Mouse (Mus musculus) neural tube, embryonic 15.5 days (tissue): ENCODE measurements at regions not wholly inside any gene's neighbourhood (a gene's known extent, or its start where the extent isn't known, plus 50 kb on each side); places are given as distances from the start of the nearest gene placed in this dataset.

Experiments used
- ATAC-seq: fragments of 200-750 bp; cut with Nextera tagmentation; 2 replicates; pipeline ENCODE4 v1.8.0; 2017; ENCODE audit warnings: mild to moderate bottlenecking, moderate TSS enrichment, moderate library complexity; ENCODE audit not compliant: low FRiP score
- H3K27ac ChIP-seq: fragments of 300-500 bp; sonication (generic); replicated peaks from 2 replicates; pipeline ENCODE4 v1.5.1; 2015; ENCODE audit warnings: mild to moderate bottlenecking, inconsistent platforms
- H3K27me3 ChIP-seq: fragments of 300-500 bp; sonication (generic); replicated peaks from 2 replicates; pipeline ENCODE4 v1.6.1; 2015; ENCODE audit warnings: inconsistent platforms
- H3K36me3 ChIP-seq: fragments of 300-500 bp; sonication (generic); 2 replicates; pipeline ENCODE4 v1.6.1; 2015; ENCODE audit warnings: inconsistent platforms
- H3K4me1 ChIP-seq: fragments of 300-500 bp; sonication (generic); 2 replicates; pipeline ENCODE4 v1.6.1; 2015; ENCODE audit warnings: inconsistent platforms
- H3K4me2 ChIP-seq: fragments of 300-500 bp; sonication (generic); 2 replicates; pipeline ENCODE4 v1.6.1; 2015; ENCODE audit warnings: inconsistent platforms, mild to moderate bottlenecking, moderate library complexity
- H3K4me3 ChIP-seq: fragments of 300-500 bp; sonication (generic); replicated peaks from 2 replicates; pipeline ENCODE4 v1.5.1; 2015; ENCODE audit warnings: mild to moderate bottlenecking, inconsistent platforms
- H3K9ac ChIP-seq: fragments of 300-500 bp; sonication (generic); replicated peaks from 2 replicates; pipeline ENCODE4 v1.6.1; 2015; ENCODE audit warnings: mild to moderate bottlenecking, inconsistent platforms
- H3K9me3 ChIP-seq: fragments of 300-500 bp; sonication (generic); replicated peaks from 2 replicates; pipeline ENCODE4 v1.6.1; 2016; ENCODE audit warnings: inconsistent platforms
- WGBS: fragments of 180-500 bp; shearing (Covaris S2); methylation state at CpG from one replicate; pipeline ENCODE4 v1.1.7; 2015; ENCODE audit warnings: mixed read lengths; 5-methylcytosine and 5-hydroxymethylcytosine counted together

DNA sequence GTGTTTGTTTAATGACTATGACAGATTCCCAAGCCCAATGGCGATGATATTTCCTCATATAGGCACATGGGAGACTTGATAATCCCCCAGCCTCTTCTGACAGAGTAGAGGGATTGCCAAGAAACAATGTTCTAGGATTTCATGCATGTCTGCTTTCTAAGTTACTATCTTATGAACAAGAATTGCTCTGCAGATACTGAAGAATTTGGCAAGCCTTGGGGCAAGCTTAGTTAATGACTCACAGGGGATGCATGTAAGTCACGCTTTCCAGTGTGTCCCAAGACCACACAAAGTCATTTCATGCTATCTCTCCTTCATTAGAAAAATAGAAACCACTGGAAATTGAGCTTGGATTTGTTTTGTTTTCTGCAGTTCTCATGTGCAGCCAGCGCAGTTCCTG lies 376.2 kb downstream of the Dcdc2c start:
- WGBS, result 68% methylated on average over 3 of the region's 3 CpGs
- H3K4me2 ChIP-seq, result no peak overlapping the region
- H3K9ac ChIP-seq, result no peak overlapping the region
- H3K9me3 ChIP-seq, result no peaks in the 10 kb centered on the region
- no peaks in the 10 kb centered on the region for H3K36me3 ChIP-seq
- no peak for ATAC-seq
- no peak overlapping the region for H3K27ac ChIP-seq
- no peaks in the 10 kb centered on the region for H3K27me3 ChIP-seq
- no peaks in the 10 kb centered on the region for H3K4me1 ChIP-seq
- no peak overlapping the region for H3K4me3 ChIP-seq

DNA sequence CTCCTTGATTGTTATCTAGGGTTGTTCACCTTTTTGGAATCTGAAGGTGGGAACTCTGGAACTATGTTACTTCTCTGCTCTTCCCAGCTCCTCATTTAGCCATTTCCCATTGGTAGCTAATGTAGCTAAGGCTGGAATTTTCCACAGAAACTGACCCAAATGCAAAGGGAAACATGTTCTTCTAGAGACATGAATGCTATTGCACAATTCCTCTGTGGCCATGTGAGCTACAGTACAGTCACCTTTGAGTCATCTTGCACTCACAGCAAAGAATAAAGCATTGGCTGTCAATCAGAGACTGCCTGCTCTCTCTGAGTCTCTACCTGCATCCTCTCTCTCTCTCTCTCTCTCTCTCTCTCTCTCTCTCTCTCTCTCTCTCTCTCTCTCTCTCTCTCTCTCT lies 378.1 kb downstream of the Dcdc2c start:
- no peaks in the 10 kb centered on the region for H3K9me3 ChIP-seq
- no peak for ATAC-seq

DNA sequence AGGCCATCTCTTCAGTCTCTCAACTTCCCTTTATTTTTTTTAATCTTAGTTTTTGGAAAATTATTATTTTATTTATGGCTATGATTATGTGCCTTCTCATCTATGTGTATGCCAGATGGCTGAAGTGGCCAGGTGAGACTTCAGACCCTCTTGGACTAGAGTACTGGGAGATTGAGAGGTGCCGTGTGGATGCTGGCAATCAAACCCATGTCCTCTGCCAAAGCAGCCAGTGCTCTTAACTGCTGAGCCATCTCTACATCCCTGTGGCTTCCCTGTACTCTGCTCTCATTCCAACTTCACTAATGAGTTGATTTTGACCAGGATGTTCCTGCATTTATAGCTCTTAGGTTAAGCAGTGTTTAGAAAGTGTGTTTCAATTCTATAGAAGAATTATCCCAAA lies 393.4 kb downstream of the Dcdc2c start:
- no peak overlapping the region for H3K4me2 ChIP-seq
- H3K9me3 ChIP-seq, result no peaks in the 10 kb centered on the region
- H3K9ac ChIP-seq, result no peak overlapping the region
- H3K4me3 ChIP-seq, result no peak overlapping the region
- H3K36me3 ChIP-seq, result no peaks in the 10 kb centered on the region
- no peak for ATAC-seq
- H3K4me1 ChIP-seq, result no peaks in the 10 kb centered on the region
- 91% methylated on average over 1 of the region's 1 CpGs for WGBS
- H3K27ac ChIP-seq, result no peak overlapping the region
- H3K27me3 ChIP-seq, result no peaks in the 10 kb centered on the region

More for the DNA sequence above, 378.1 kb downstream of the Dcdc2c start:
- no peak overlapping the region for H3K9ac ChIP-seq
- H3K4me1 ChIP-seq, result no peaks in the 10 kb centered on the region
- no peak overlapping the region for H3K4me2 ChIP-seq
- H3K27me3 ChIP-seq, result no peaks in the 10 kb centered on the region
- H3K27ac ChIP-seq, result no peak overlapping the region
- no peak overlapping the region for H3K4me3 ChIP-seq
- no peaks in the 10 kb centered on the region for H3K36me3 ChIP-seq

DNA sequence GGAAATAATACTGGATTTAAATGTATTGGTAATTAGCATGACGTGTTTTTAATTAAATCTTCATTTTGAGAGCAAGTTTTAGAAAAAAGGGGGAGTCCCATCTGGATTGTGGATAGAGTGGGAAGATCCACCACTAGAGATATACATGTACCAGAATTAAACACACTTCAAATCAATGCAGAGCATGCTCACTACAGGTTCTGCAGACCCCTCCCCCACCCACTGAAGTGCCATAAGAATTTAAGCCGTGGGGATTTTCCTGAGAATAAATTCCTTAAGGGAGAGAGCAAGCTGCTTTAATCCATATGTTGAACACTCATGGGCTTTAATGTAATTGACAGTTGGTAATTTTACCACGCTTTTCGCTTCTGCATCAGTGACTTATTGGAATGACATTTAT lies 401.4 kb downstream of the Dcdc2c start:
- H3K9me3 ChIP-seq, result no peaks in the 10 kb centered on the region
- H3K4me2 ChIP-seq, result no peak overlapping the region
- H3K4me1 ChIP-seq, result 0 out of 2 replicates have a peak, but pooled peaks cover 3% of the 10 kb centered on the region
- H3K36me3 ChIP-seq, result no peaks in the 10 kb centered on the region
- H3K27ac ChIP-seq, result no peak overlapping the region
- H3K27me3 ChIP-seq, result no peaks in the 10 kb centered on the region
- no peak for ATAC-seq
- WGBS, result 50% methylated on average over 4 of the region's 4 CpGs
- H3K9ac ChIP-seq, result no peak overlapping the region
- H3K4me3 ChIP-seq, result no peak overlapping the region

DNA sequence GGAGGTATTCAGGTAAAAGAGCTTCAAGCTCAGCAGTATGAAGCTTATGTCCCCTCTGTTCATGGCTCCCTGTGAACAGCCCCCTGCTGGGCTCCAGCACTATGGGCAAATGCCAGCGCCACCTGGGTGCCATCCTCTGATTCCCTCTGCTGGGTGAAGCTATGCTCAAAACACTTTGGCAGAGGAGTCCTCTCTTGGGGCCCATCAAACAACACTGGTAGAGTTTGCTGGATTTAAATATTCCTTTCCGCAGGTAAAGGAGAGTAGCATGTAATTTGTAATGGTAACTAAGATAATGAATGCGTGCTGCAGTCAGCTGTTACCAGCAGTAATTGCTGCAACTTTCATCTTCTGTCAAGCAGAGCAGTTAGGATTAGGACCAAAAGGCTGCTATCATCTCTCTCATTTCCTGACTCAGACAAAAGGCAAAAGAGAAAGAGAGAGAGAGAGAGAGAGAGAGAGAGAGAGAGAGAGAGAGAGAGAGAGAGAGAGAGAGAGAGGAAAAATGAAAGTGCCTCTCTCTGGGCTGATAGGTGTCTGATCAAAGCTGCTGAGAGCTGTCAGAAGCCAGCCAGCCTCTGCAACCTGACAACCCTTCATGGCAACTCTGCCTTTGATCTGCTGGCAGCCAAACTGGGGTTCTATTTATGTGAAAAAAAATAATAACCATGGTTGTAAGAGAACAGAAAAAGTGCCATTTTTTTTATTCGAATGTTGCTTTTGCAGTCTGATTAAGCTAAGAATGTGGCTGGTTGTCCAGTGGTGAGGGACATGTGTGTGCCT lies 416.2 kb downstream of the Dcdc2c start:
- H3K27ac ChIP-seq, result no peak overlapping the region

DNA sequence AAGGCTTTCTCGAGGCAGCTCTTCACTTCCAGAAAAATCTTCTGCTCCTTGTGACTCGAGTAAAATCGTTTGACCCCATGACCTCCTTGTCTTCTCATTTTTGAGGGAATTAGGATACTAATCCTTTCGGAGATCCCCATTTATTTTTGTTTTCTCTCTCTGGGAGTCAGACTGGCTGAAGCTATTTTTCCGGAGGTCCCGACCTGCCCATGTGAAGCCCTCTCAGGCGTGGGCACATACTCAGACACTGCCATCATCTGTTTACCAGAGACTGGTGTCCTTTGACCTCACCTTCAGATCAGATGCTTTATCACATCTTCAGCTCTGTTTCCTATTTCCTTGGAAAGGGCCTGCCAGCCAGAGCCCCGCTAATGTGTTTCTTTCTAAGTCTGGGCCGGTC lies 429.4 kb downstream of the Dcdc2c start:
- Histone ChIP-seq H3K27ac (no peak overlapping the region), H3K9ac (no peak overlapping the region), H3K4me1 (no peaks in the 10 kb centered on the region), H3K36me3 (no peaks in the 10 kb centered on the region), H3K9me3 (no peaks in the 10 kb centered on the region), H3K4me3 (no peak overlapping the region), H3K4me2 (no peak overlapping the region), H3K27me3 (no peaks in the 10 kb centered on the region)
- no peak for ATAC-seq
- 82% methylated on average over 9 of the region's 9 CpGs for WGBS

More for the DNA sequence above, 416.2 kb downstream of the Dcdc2c start:
- peaks cover 3% of the 10 kb centered on the region; the same call in 1 of the 2 replicates for H3K4me1 ChIP-seq
- no peaks in the 10 kb centered on the region for H3K36me3 ChIP-seq
- H3K4me3 ChIP-seq, result no peak overlapping the region
- ATAC-seq, result no peak
- 60% methylated on average over 4 of the region's 4 CpGs for WGBS
- H3K9me3 ChIP-seq, result no peaks in the 10 kb centered on the region
- H3K4me2 ChIP-seq, result no peak overlapping the region
- H3K9ac ChIP-seq, result no peak overlapping the region
- no peaks in the 10 kb centered on the region for H3K27me3 ChIP-seq

- 83% methylated on average over 3 of the region's 3 CpGs for WGBS
- Histone ChIP-seq H3K4me2 (no peak overlapping the region), H3K9me3 (no peaks in the 10 kb centered on the region), H3K4me3 (no peak overlapping the region), H3K36me3 (no peaks in the 10 kb centered on the region), H3K4me1 (no peaks in the 10 kb centered on the region), H3K9ac (no peak overlapping the region), H3K27me3 (no peaks in the 10 kb centered on the region), H3K27ac (no peak overlapping the region)
- no peak for ATAC-seq
These were observed 432.1 kb downstream of the Dcdc2c start for GRCm38 (mm10) chr12:28120106-28120505.

DNA sequence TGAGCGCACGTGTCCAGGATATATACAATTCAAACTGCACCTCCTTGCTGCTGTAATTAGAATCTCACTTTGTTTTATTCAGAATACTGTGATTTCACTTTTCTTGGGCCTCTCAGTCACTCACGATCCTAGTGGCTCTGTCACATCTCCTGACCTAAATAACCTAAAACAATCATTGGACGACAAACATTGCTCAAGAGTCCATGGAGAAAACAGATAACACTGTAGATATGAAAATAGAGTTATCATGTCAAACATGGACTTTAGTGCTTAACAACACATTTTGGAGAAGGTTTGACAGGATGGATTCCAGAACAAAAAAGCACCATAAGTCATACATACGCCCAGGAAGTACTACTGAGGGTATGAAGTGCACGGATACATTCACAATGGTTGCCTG lies 461.5 kb downstream of the Dcdc2c start:
- no peak overlapping the region for H3K9ac ChIP-seq
- no peaks in the 10 kb centered on the region for H3K27me3 ChIP-seq
- H3K4me1 ChIP-seq, result peaks cover 2% of the 10 kb centered on the region; the same call in 1 of the 2 replicates
- no peaks in the 10 kb centered on the region for H3K9me3 ChIP-seq
- no peak overlapping the region for H3K4me2 ChIP-seq
- no peak for ATAC-seq
- no peak overlapping the region for H3K27ac ChIP-seq
- H3K4me3 ChIP-seq, result no peak overlapping the region
- 92% methylated on average over 6 of the region's 6 CpGs for WGBS
- H3K36me3 ChIP-seq, result no peaks in the 10 kb centered on the region

- peak; percentile 47; the same call in 1 of the 2 replicates for ATAC-seq
- Histone ChIP-seq H3K4me3 (no peak overlapping the region), H3K4me1 (peaks cover 7% of the 10 kb centered on the region; the same call in 1 of the 2 replicates), H3K9ac (no peak overlapping the region), H3K36me3 (no peaks in the 10 kb centered on the region), H3K27me3 (no peaks in the 10 kb centered on the region), H3K4me2 (no peak overlapping the region), H3K9me3 (no peaks in the 10 kb centered on the region), H3K27ac (no peak overlapping the region; the same call in 1 of the 2 replicates)
- 41% methylated on average over 4 of the region's 4 CpGs for WGBS
These were observed 466.7 kb downstream of the Dcdc2c start for GRCm38 (mm10) chr12:28085460-28085859.

- WGBS, result 79% methylated on average over 3 of the region's 3 CpGs
- H3K27ac ChIP-seq, result no peak overlapping the region
- no peak overlapping the region for H3K4me3 ChIP-seq
- H3K4me2 ChIP-seq, result no peak overlapping the region
- H3K9ac ChIP-seq, result no peak overlapping the region
- no peaks in the 10 kb centered on the region for H3K4me1 ChIP-seq
- H3K36me3 ChIP-seq, result no peaks in the 10 kb centered on the region
- ATAC-seq, result no peak
- H3K9me3 ChIP-seq, result no peaks in the 10 kb centered on the region
- H3K27me3 ChIP-seq, result no peaks in the 10 kb centered on the region
These were observed 475.6 kb downstream of the Dcdc2c start for GRCm38 (mm10) chr12:28076606-28077005.

DNA sequence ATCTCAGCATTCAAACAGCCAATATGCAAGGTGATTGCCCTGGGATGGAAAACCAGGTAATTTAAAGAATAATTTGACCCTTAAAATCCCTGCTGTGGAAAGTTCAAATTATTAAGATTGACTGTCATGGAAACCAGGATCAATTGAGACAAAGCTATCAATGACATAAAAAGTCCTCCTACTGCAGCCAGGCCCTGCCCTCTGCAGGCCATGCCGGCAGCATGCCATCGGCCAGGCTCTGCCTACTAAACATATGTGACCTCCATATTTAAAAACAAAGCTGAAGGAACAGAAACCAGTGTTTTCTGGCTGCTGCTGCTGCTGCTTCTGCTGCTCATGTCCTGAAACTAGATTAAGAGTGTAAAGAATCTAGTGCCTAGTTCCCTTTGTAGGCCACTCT lies 483.6 kb downstream of the Dcdc2c start:
- H3K4me2 ChIP-seq, result no peak overlapping the region
- WGBS, result 46% methylated on average over 2 of the region's 2 CpGs
- no peak for ATAC-seq

GRCm38 (mm10) chr12:28060281-28060680 lies 491.9 kb downstream of the Dcdc2c start:
- Histone ChIP-seq H3K9me3 (no peaks in the 10 kb centered on the region), H3K9ac (no peak overlapping the region), H3K4me2 (no peak overlapping the region), H3K27me3 (no peaks in the 10 kb centered on the region), H3K27ac (no peak overlapping the region), H3K4me1 (peaks cover 7% of the 10 kb centered on the region), H3K4me3 (no peak overlapping the region), H3K36me3 (no peaks in the 10 kb centered on the region)
- WGBS, result 73% methylated on average over 6 of the region's 6 CpGs
- ATAC-seq, result no peak

More for the DNA sequence above, 483.6 kb downstream of the Dcdc2c start:
- no peak overlapping the region for H3K4me3 ChIP-seq
- no peak overlapping the region for H3K9ac ChIP-seq
- H3K9me3 ChIP-seq, result no peaks in the 10 kb centered on the region
- H3K4me1 ChIP-seq, result peaks cover 5% of the 10 kb centered on the region
- H3K36me3 ChIP-seq, result no peaks in the 10 kb centered on the region
- H3K27ac ChIP-seq, result no peak overlapping the region
- no peaks in the 10 kb centered on the region for H3K27me3 ChIP-seq
